Mouse (Mus musculus) embryonic facial prominence, embryonic 15.5 days (tissue): ENCODE data around the gene Nxt1. TPM values are rescaled to one million over a fixed set of nuclear protein-coding genes. Genes with fewer than 3 reads are reported as not detected.

Experiments
- ATAC-seq: fragments of 200-750 bp; cut with Nextera tagmentation; 2 replicates; pipeline ENCODE4 v1.8.0; 2017; ENCODE audit warnings: low read depth, moderate TSS enrichment; ENCODE audit not compliant: insufficient number of reproducible peaks, low FRiP score, low TSS enrichment
- H3K27ac ChIP-seq: fragments of 300-500 bp; sonication (generic); replicated peaks from 2 replicates; pipeline ENCODE4 v1.5.1; 2015; ENCODE audit warnings: mild to moderate bottlenecking, inconsistent platforms
- H3K27me3 ChIP-seq: fragments of 300-500 bp; sonication (generic); 2 replicates; pipeline ENCODE4 v1.6.1; 2015; ENCODE audit warnings: inconsistent platforms
- H3K36me3 ChIP-seq: fragments of 300-500 bp; sonication (generic); 2 replicates; pipeline ENCODE4 v1.6.1; 2015; ENCODE audit warnings: mild to moderate bottlenecking, inconsistent platforms
- H3K4me1 ChIP-seq: fragments of 300-500 bp; sonication (generic); 2 replicates; pipeline ENCODE4 v1.6.1; 2015; ENCODE audit warnings: inconsistent platforms
- H3K4me2 ChIP-seq: fragments of 300-500 bp; sonication (generic); replicated peaks from 2 replicates; pipeline ENCODE4 v1.6.1; 2015; ENCODE audit warnings: mild to moderate bottlenecking, inconsistent platforms
- H3K4me3 ChIP-seq: fragments of 300-500 bp; sonication (generic); replicated peaks from 2 replicates; pipeline ENCODE4 v1.5.1; 2015; ENCODE audit warnings: mild to moderate bottlenecking, inconsistent platforms
- H3K9ac ChIP-seq: fragments of 300-500 bp; sonication (generic); 2 replicates; pipeline ENCODE4 v1.6.1; 2015; ENCODE audit warnings: inconsistent platforms
- H3K9me3 ChIP-seq: fragments of 300-500 bp; sonication (generic); replicated peaks from 2 replicates; pipeline ENCODE4 v1.6.1; 2016; ENCODE audit warnings: inconsistent platforms
- WGBS: fragments of 180-500 bp; shearing (Covaris S2); methylation state at CpG from one replicate; pipeline ENCODE4 v1.1.7; 2015; 5-methylcytosine and 5-hydroxymethylcytosine counted together
- polyA plus RNA-seq: library from polyadenylated mRNA; unstranded; fragments of >200 nt; fragmentation: Nextera tagmentation; extraction: Ambion mirVana; gene quantifications from 2 replicates; pipeline ENCODE4 v1.2.1, GENCODE M21; 2015

Nxt1 gene
- polyA plus RNA-seq, 1 experiment from 2014 or later: 80.4 TPM

- 92% methylated on average over 3 of the region's 3 CpGs for WGBS
- H3K9ac ChIP-seq: no peak overlapping the region
- peaks cover 74% of the 10 kb centered on the region for H3K36me3 ChIP-seq
- no peaks in the 10 kb centered on the region for H3K9me3 ChIP-seq
- no peak for ATAC-seq
- H3K4me2 ChIP-seq: no peak overlapping the region
- no peaks in the 10 kb centered on the region for H3K4me1 ChIP-seq
- no peak overlapping the region for H3K27ac ChIP-seq
- no peak overlapping the region for H3K4me3 ChIP-seq
- H3K27me3 ChIP-seq: no peaks in the 10 kb centered on the region
Measured at GRCm38 (mm10) chr2:148690291-148690690, 17.9 kb downstream of the Nxt1 start.

GRCm38 (mm10) chr2:148690781-148691180 is 18.4 kb downstream of the Nxt1 start:
- WGBS: 87% methylated on average over 5 of the region's 5 CpGs
- no peak overlapping the region for H3K4me2 ChIP-seq
- no peaks in the 10 kb centered on the region for H3K9me3 ChIP-seq
- H3K36me3 ChIP-seq: peaks cover 74% of the 10 kb centered on the region
- no peaks in the 10 kb centered on the region for H3K4me1 ChIP-seq
- no peak overlapping the region for H3K27ac ChIP-seq
- no peak overlapping the region for H3K4me3 ChIP-seq
- no peak overlapping the region for H3K9ac ChIP-seq
- ATAC-seq: no peak
- H3K27me3 ChIP-seq: no peaks in the 10 kb centered on the region

- Histone ChIP-seq H3K9ac (no peak overlapping the region), H3K4me2 (no peak overlapping the region), H3K4me3 (no peak overlapping the region), H3K4me1 (no peaks in the 10 kb centered on the region), H3K9me3 (no peaks in the 10 kb centered on the region), H3K27me3 (no peaks in the 10 kb centered on the region), H3K36me3 (peaks cover 46% of the 10 kb centered on the region), H3K27ac (no peak overlapping the region)
- 64% methylated on average over 5 of the region's 5 CpGs for WGBS
- no peak for ATAC-seq
Measured at GRCm38 (mm10) chr2:148698571-148698970, 26.2 kb downstream of the Nxt1 start.

GRCm38 (mm10) chr2:148706409-148707201 is 34.2 kb downstream of the Nxt1 start:
- 81% methylated on average over 15 of the region's 15 CpGs for WGBS
- Histone ChIP-seq H3K4me3 (no peak overlapping the region), H3K4me2 (no peak overlapping the region), H3K36me3 (peaks cover 18% of the 10 kb centered on the region; the same call in 1 of the 2 replicates), H3K27me3 (no peaks in the 10 kb centered on the region), H3K27ac (no peak overlapping the region), H3K4me1 (no peaks in the 10 kb centered on the region), H3K9ac (no peak overlapping the region), H3K9me3 (no peaks in the 10 kb centered on the region)
- no peak for ATAC-seq

GRCm38 (mm10) chr2:148707202-148707530 is 34.8 kb downstream of the Nxt1 start:
- H3K27me3 ChIP-seq: no peaks in the 10 kb centered on the region
- 85% methylated on average over 6 of the region's 6 CpGs for WGBS
- H3K4me1 ChIP-seq: no peaks in the 10 kb centered on the region
- no peaks in the 10 kb centered on the region for H3K9me3 ChIP-seq
- H3K4me2 ChIP-seq: no peak overlapping the region
- H3K4me3 ChIP-seq: no peak overlapping the region
- no peak overlapping the region for H3K9ac ChIP-seq
- peaks cover 18% of the 10 kb centered on the region; the same call in 1 of the 2 replicates for H3K36me3 ChIP-seq
- ATAC-seq: no peak
- no peak overlapping the region for H3K27ac ChIP-seq

GRCm38 (mm10) chr2:148712326-148712725 is 39.9 kb downstream of the Nxt1 start:
- no peak overlapping the region for H3K9ac ChIP-seq
- no peaks in the 10 kb centered on the region for H3K4me1 ChIP-seq
- no peak overlapping the region for H3K27ac ChIP-seq
- no peaks in the 10 kb centered on the region for H3K27me3 ChIP-seq
- no peak for ATAC-seq
- H3K4me3 ChIP-seq: no peak overlapping the region
- peaks cover 7% of the 10 kb centered on the region; the same call in 1 of the 2 replicates for H3K36me3 ChIP-seq
- no peaks in the 10 kb centered on the region for H3K9me3 ChIP-seq
- H3K4me2 ChIP-seq: no peak overlapping the region
- 60% methylated on average over 3 of the region's 3 CpGs for WGBS

GRCm38 (mm10) chr2:148717072-148717471 is 44.7 kb downstream of the Nxt1 start:
- H3K36me3 ChIP-seq: no peaks in the 10 kb centered on the region
- H3K4me3 ChIP-seq: no peak overlapping the region
- no peaks in the 10 kb centered on the region for H3K9me3 ChIP-seq
- no peak overlapping the region for H3K27ac ChIP-seq
- H3K4me1 ChIP-seq: no peaks in the 10 kb centered on the region
- H3K27me3 ChIP-seq: no peaks in the 10 kb centered on the region
- no peak for ATAC-seq
- 74% methylated on average over 2 of the region's 2 CpGs for WGBS
- no peak overlapping the region for H3K9ac ChIP-seq
- H3K4me2 ChIP-seq: no peak overlapping the region

- 74% methylated on average over 2 of the region's 2 CpGs for WGBS
Measured at GRCm38 (mm10) chr2:148719271-148719995, 47.0 kb downstream of the Nxt1 start.

More at GRCm38 (mm10) chr2:148719271-148719995, 47.0 kb downstream of the Nxt1 start:
- Histone ChIP-seq H3K27ac (no peak overlapping the region), H3K9ac (no peak overlapping the region), H3K9me3 (no peaks in the 10 kb centered on the region), H3K4me1 (no peaks in the 10 kb centered on the region), H3K27me3 (no peaks in the 10 kb centered on the region), H3K36me3 (no peaks in the 10 kb centered on the region), H3K4me2 (no peak overlapping the region), H3K4me3 (no peak overlapping the region)
- no peak for ATAC-seq

Other genes with a start within 250 kb of the Nxt1 start
- 11.4 and 11.8 TPM in 2 replicates for gene Cd93, start 229.0 kb upstream of the Nxt1 start, polyA plus RNA-seq
- 18.7 and 20.1 TPM in 2 replicates for gene Gzf1, start 8.4 kb downstream of the Nxt1 start, polyA plus RNA-seq
- 4.6 and 5.6 TPM in 2 replicates for gene Napb, start 59.9 kb downstream of the Nxt1 start, polyA plus RNA-seq
- gene Cstl1, start 77.8 kb downstream of the Nxt1 start, polyA plus RNA-seq: not detected in 2 replicates
- not detected in 2 replicates for gene Cst11, start 98.9 kb downstream of the Nxt1 start, polyA plus RNA-seq
- gene 8030411F24Rik, start 109.4 kb downstream of the Nxt1 start, polyA plus RNA-seq: 0.88 and 1.3 TPM in 2 replicates
- gene Cst12, start 116.8 kb downstream of the Nxt1 start, polyA plus RNA-seq: not detected in 2 replicates
- not detected in 2 replicates for gene Cst8, start 126.2 kb downstream of the Nxt1 start, polyA plus RNA-seq
- not detected in 2 replicates for gene Cst13, start 147.5 kb downstream of the Nxt1 start, polyA plus RNA-seq
- not detected in 2 replicates for gene Cst9, start 162.5 kb downstream of the Nxt1 start, polyA plus RNA-seq
- gene 9230104L09Rik, start 192.4 kb downstream of the Nxt1 start, polyA plus RNA-seq: not detected in 2 replicates
- 534 and 540 TPM in 2 replicates for gene Cst3, start 203.1 kb downstream of the Nxt1 start, polyA plus RNA-seq